Mouse (Mus musculus) embryonic fibroblast, embryonic 13.5 days (primary cell): ENCODE results near the gene Ccdc183. TPM values are rescaled to one million over a fixed set of nuclear protein-coding genes. Genes with fewer than 3 reads are reported as not detected.
A peak's percentile ranks its signal among the peaks of the same experiment; 100 is the strongest.

ENCODE experiments used
- H3K27ac ChIP-seq: 2 replicates; pipeline ENCODE4 v1.5.1; 2012; ENCODE audit warnings: low read length, control low read depth, inconsistent platforms; ENCODE audit not compliant: insufficient read depth
- H3K4me1 ChIP-seq: 2 replicates; pipeline ENCODE4 v1.6.1; 2011; ENCODE audit warnings: low read length; ENCODE audit not compliant: control insufficient read depth, insufficient read depth
- H3K4me3 ChIP-seq: 2 replicates; pipeline ENCODE4 v1.5.1; 2011; ENCODE audit warnings: mild to moderate bottlenecking, control low read depth, low read length; ENCODE audit not compliant: insufficient read depth
- CTCF ChIP-seq: IDR thresholded peaks from 2 replicates; pipeline ENCODE4 v1.5.1; 2011; ENCODE audit warnings: mild to moderate bottlenecking, control low read depth, low read length, moderate library complexity, borderline replicate concordance; ENCODE audit not compliant: insufficient read depth
- POLR2A ChIP-seq: IDR thresholded peaks from 2 replicates; pipeline ENCODE4 v1.6.1; 2011; ENCODE audit warnings: low read depth, mild to moderate bottlenecking, control low read depth, low read length, moderate library complexity
- polyA plus RNA-seq: library from polyadenylated mRNA; stranded (reverse); fragments of >200 nt; gene quantifications from 2 replicates; pipeline ENCODE4 v1.2.4, GENCODE M21; 2011; ENCODE audit warnings: low read depth; ENCODE audit not compliant: missing spikeins, insufficient read length

The Ccdc183 gene
- polyA plus RNA-seq, 1 experiment, result not detected

GRCm38 (mm10) chr2:25587290-25587689 is 30.2 kb downstream of the Ccdc183 start:
- H3K4me3 ChIP-seq, result no peak overlapping the region
- H3K27ac ChIP-seq, result no peak overlapping the region
- TF ChIP-seq CTCF, result no peak
- no peak for TF ChIP-seq POLR2A
- H3K4me1 ChIP-seq, result no peaks in the 10 kb centered on the region

- no peak overlapping the region for H3K27ac ChIP-seq
- H3K4me1 ChIP-seq, result no peaks in the 10 kb centered on the region
- TF ChIP-seq CTCF (no peak), POLR2A (no peak)
- H3K4me3 ChIP-seq, result no peak overlapping the region
Measured at GRCm38 (mm10) chr2:25585601-25586000, 31.9 kb downstream of the Ccdc183 start.

- H3K4me1 ChIP-seq, result no peaks in the 10 kb centered on the region
- no peak overlapping the region for H3K27ac ChIP-seq
- no peak for TF ChIP-seq POLR2A
- TF ChIP-seq CTCF, result no peak
- H3K4me3 ChIP-seq, result no peak overlapping the region
Measured at GRCm38 (mm10) chr2:25584856-25585255, 32.6 kb downstream of the Ccdc183 start.

- TF ChIP-seq POLR2A, result no peak
- no peak for TF ChIP-seq CTCF
- H3K27ac ChIP-seq, result no peak overlapping the region
- H3K4me3 ChIP-seq, result no peak overlapping the region
- H3K4me1 ChIP-seq, result no peaks in the 10 kb centered on the region
Measured at GRCm38 (mm10) chr2:25584152-25584551, 33.3 kb downstream of the Ccdc183 start.

- H3K4me3 ChIP-seq, result no peak overlapping the region
- TF ChIP-seq CTCF (no peak), POLR2A (no peak)
- H3K27ac ChIP-seq, result no peak overlapping the region
- H3K4me1 ChIP-seq, result no peaks in the 10 kb centered on the region
Measured at GRCm38 (mm10) chr2:25583571-25583970, 33.9 kb downstream of the Ccdc183 start.

- H3K27ac ChIP-seq, result no peak overlapping the region
- H3K4me3 ChIP-seq, result no peak overlapping the region
- TF ChIP-seq POLR2A (no peak), CTCF (no peak)
- H3K4me1 ChIP-seq, result no peaks in the 10 kb centered on the region
Measured at GRCm38 (mm10) chr2:25583120-25583481, 34.4 kb downstream of the Ccdc183 start.

GRCm38 (mm10) chr2:25582466-25583119 is 34.9 kb downstream of the Ccdc183 start:
- no peaks in the 10 kb centered on the region for H3K4me1 ChIP-seq
- TF ChIP-seq POLR2A, result no peak
- no peak for TF ChIP-seq CTCF
- H3K27ac ChIP-seq, result no peak overlapping the region
- no peak overlapping the region for H3K4me3 ChIP-seq

GRCm38 (mm10) chr2:25581901-25582301 is 35.6 kb downstream of the Ccdc183 start:
- no peaks in the 10 kb centered on the region for H3K4me1 ChIP-seq
- H3K4me3 ChIP-seq, result no peak overlapping the region
- TF ChIP-seq CTCF (no peak), POLR2A (no peak)
- no peak overlapping the region for H3K27ac ChIP-seq

GRCm38 (mm10) chr2:25581294-25581864 is 36.1 kb downstream of the Ccdc183 start, which contains the start of gene Ajm1:
Ajm1 (minus strand) TSS chr2:25581757.
- H3K27ac ChIP-seq, result no peak within 1 kb of the TSS
- H3K4me3 ChIP-seq, result no peak within 1 kb of the TSS
- TF ChIP-seq CTCF (peak; percentile 54; the same call in 1 of the 2 replicates), POLR2A (no peak)
- no peaks in the 10 kb centered on the region for H3K4me1 ChIP-seq

GRCm38 (mm10) chr2:25580621-25581101 is 36.8 kb downstream of the Ccdc183 start:
- H3K4me3 ChIP-seq, result no peak overlapping the region
- H3K27ac ChIP-seq, result no peak overlapping the region
- peaks cover 3% of the 10 kb centered on the region; the same call in 1 of the 2 replicates for H3K4me1 ChIP-seq
- TF ChIP-seq POLR2A, result no peak
- no peak for TF ChIP-seq CTCF
